Mouse (Mus musculus): Measurements from ENCODE around the gene Klhl31.

Klhl31 gene

GRCm38 (mm10) chr9:77623318-77624050 lies 12.8 kb upstream of the Klhl31 start:
- no peak for DNase-seq (ENCODE audit: low spot score in 2 of 2)

- DNase-seq (ENCODE audit: low spot score in 2 of 2): no peak
These were observed 12.1 kb upstream of the Klhl31 start for GRCm38 (mm10) chr9:77624171-77624570.

GRCm38 (mm10) chr9:77628676-77629075 lies 7.6 kb upstream of the Klhl31 start:
- DNase-seq (ENCODE audit: low spot score in 2 of 2): no peak

GRCm38 (mm10) chr9:77629708-77630107 lies 6.6 kb upstream of the Klhl31 start:
- DNase-seq (ENCODE audit: low spot score in 2 of 2): no peak

GRCm38 (mm10) chr9:77630764-77631163 lies 5.5 kb upstream of the Klhl31 start:
- no peak for DNase-seq (ENCODE audit: low spot score in 2 of 2)

- no peak for DNase-seq (ENCODE audit: low spot score in 2 of 2)
These were observed 3.9 kb upstream of the Klhl31 start for GRCm38 (mm10) chr9:77632432-77632831.

DNA sequence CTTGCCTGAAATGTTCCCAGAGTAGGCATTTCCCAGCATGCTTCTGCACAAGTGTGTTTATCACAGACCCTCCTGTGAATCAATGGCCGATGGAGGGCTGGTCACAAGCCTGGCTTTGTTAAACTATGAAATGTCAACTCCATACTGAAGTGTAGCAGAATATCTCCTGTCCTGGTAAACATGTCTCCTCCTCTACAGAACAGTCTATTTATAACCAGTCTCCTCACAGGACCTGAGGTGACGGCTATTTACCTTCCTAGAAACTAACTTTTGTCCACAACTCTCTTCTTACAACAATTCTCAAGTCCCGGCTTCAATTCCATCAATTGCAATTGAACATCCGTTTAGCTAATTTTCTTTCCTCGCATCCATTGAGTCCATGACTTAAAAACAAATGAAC lies 297 bp upstream of the Klhl31 start:
- no peak for DNase-seq (ENCODE audit: low spot score in 2 of 2)

DNA sequence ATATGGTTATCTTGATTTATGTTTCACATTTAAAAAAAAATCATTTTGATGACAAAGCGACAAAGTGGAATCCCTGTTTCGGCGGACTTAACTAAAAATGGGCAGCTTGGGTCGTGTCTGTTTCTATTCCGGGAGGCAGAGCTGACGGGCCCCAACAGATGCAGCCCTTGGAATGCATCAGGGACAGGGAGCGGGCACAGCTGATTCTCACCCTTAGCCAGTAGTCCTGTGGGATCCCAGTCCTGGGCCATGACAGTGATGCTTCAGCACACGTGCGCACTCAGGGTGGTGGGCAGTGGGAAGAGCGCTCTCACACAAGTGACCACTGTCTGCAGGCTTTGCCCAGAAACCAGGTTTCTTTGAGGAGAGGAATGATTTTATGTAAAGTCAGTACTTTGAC lies 1.1 kb downstream of the Klhl31 start:
- no peak for DNase-seq (ENCODE audit: low spot score in 2 of 2)

- DNase-seq (ENCODE audit: low spot score in 2 of 2): no peak
These were observed 8.9 kb downstream of the Klhl31 start for GRCm38 (mm10) chr9:77645176-77645575.

- DNase-seq (ENCODE audit: low spot score in 2 of 2): no peak
These were observed 15.5 kb downstream of the Klhl31 start for GRCm38 (mm10) chr9:77651847-77652246.

GRCm38 (mm10) chr9:77653907-77654306 lies 17.6 kb downstream of the Klhl31 start:
- DNase-seq (ENCODE audit: low spot score in 2 of 2): no peak

DNA sequence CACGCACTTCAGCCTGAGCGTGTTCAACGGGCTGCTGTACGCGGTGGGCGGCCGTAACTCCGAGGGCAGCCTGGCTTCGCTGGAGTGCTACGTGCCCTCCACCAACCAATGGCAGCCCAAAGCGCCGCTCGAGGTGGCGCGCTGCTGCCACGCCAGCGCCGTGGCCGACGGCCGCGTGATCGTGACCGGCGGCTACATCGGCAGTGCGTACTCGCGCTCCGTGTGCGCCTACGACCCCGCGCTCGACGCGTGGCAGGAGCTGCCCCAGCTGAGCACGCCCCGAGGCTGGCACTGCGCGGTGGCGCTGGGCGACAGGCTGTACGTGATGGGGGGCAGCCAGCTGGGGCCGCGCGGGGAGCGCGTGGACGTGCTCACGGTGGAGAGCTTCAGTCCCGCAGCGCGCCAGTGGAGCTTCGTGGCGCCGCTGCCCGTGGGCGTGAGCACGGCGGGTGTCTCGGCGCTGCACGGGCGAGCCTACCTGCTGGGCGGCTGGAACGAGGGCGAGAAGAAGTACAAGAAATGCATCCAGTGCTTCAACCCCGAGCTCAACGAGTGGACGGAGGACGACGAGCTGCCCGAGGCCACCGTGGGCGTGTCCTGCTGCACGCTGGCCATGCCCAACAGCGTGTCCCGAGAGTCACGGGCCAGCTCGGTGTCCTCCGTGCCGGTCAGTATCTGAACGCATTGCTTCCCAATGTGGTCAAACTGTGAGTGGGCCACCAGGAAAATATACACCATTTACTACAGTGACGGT lies 19.1 kb downstream of the Klhl31 start:
- peak; percentile 9 to 27 for DNase-seq (ENCODE audit: low spot score in 2 of 2)

- peak in 1 of 2 experiments; percentile 58 for DNase-seq (ENCODE audit: low spot score in 2 of 2)
These were observed 19.6 kb downstream of the Klhl31 start for GRCm38 (mm10) chr9:77655935-77656288.

GRCm38 (mm10) chr9:77662917-77663316 lies 26.6 kb downstream of the Klhl31 start:
- no peak for DNase-seq (ENCODE audit: low spot score in 2 of 2)

DNA sequence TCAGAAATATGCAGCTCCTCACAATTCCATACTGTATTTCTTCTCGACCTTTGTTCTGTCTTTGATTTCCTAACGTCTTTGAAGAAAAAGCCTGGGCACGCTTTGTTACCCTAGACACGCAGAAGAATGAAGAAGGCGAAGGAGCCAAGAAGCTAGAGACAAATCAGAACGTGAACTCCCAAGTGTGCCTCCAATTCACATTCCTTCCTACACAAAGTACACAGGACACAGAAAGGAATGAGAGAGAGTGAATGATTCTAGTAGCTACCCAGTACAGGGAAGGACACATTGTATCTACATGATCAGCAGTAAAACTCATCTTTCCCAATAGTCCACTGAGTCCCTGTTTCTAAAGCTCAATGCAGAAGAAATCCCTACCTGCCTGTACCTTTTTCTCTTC lies 33.8 kb downstream of the Klhl31 start:
- DNase-seq (ENCODE audit: low spot score in 2 of 2): no peak

DNA sequence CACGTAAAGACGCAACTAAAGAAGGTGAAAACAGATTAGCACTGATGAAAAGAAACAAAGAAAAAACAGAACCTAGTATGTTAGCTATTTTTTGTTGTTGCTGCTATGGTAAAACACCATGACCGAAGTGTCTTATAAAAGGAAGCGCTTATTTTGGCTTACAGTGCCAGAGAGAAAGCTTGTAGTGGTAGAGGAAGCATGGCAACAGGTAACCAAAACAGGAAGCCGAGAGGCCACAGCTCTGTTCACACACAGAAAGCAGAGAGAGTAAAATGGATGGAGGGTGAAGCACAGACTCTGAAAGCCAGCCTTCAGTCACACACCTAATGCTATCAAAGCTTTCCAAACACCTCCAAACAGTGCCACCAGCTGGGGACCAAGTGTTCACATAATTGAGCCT lies 34.7 kb downstream of the Klhl31 start:
- DNase-seq (ENCODE audit: low spot score in 2 of 2): no peak

GRCm38 (mm10) chr9:77673218-77673617 lies 36.9 kb downstream of the Klhl31 start:
- DNase-seq (ENCODE audit: low spot score in 2 of 2): no peak

- DNase-seq (ENCODE audit: low spot score in 2 of 2): no peak
These were observed 37.7 kb downstream of the Klhl31 start for GRCm38 (mm10) chr9:77673986-77674385.

GRCm38 (mm10) chr9:77684938-77685337 lies 48.6 kb downstream of the Klhl31 start:
- DNase-seq (ENCODE audit: low spot score in 2 of 2): no peak

DNA sequence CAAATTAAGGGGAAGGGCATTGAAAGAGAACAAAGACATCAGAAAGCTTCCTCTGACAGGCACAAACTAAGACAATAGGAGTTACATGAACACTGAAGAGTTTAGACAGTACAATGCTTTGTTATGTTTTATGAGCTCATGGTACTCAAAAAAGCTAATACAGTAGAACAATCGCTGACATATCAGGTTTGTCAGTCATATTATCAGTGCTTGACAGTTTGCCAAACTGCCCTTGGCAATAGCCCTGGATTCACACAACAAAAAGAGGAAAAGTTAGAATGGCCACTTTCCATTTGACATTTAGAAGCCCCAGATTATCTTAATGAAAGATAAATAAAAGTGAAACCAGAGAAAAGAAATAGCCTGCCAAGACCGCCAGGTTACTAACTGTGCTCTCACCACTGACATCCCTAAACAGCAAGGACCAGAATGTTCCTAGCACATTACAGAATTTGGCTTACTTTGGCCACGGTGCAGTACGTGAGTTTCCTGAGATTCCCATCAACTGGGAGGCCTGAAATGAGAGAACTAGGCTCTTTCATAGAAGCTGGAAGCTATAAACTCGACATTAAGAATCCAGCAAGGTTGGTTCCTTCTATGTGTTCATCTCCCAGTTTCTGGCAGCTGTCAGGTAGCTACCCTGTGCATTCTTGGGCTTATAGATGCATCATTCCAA lies 49.7 kb downstream of the Klhl31 start:
- DNase-seq (ENCODE audit: low spot score in 2 of 2): no peak

DNA sequence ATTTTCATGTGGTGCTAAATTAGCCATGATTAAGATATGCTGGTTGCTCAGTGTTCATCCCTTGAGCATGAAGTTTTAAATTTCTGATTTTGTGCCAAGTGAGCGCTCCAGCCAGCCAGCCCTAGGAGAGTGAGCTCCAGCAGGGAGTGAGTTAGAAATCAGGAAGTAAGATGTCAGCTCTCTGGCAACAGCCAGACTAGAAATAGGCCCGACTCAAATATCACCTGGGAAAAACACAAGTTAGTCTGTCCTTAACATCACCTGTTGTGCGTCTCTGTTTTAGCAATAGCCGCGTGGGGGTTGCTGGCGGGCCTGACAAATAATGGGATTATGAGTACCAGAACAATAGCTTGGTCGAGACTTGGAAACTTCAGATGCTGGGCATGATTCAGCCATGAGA lies 56.4 kb downstream of the Klhl31 start:
- DNase-seq (ENCODE audit: low spot score in 2 of 2): no peak

DNA sequence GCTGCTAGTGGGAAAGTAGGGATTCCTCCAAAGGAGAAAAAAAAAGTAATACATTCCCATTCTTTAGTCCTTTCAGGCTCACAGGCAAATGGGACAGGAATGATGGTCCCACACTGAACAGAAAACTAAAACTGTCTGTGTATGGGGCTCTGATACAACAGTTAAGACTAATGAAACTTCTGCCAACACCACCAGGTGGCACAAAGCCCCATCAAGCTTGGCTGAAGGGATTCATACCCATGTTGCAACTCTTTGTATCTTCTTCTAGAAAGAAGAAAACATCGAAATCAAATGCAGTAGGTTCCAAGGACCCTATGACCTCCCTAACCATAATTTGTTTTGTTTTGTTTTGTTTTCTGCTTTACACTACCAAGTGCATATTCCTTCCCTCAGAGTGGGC lies 57.1 kb downstream of the Klhl31 start:
- DNase-seq (ENCODE audit: low spot score in 2 of 2): no peak

GRCm38 (mm10) chr9:77695586-77695985 lies 59.3 kb downstream of the Klhl31 start:
- DNase-seq (ENCODE audit: low spot score in 2 of 2): no peak
